Mouse (Mus musculus) liver, postnatal 0 days (tissue): ENCODE data around the gene Meaf6.

ENCODE experiments used
- CTCF ChIP-seq: sonication (generic); IDR thresholded peaks from 2 replicates; pipeline ENCODE4 v1.5.1; 2016; ENCODE audit warnings: antibody characterized with exemption, low read depth
- EP300 ChIP-seq: IDR thresholded peaks from 2 replicates; pipeline ENCODE4 v1.6.1; 2016; ENCODE audit warnings: antibody characterized with exemption, low read depth, mild to moderate bottlenecking

GRCm38 (mm10) chr4:125158081-125158480, 73.1 kb downstream of the Meaf6 start:
- TF ChIP-seq CTCF (no peak), EP300 (no peak)
